Mouse (Mus musculus) stomach, embryonic 15.5 days (tissue): ENCODE data around the gene Mtmr3. TPM values are rescaled to one million over a fixed set of nuclear protein-coding genes. Genes with fewer than 3 reads are reported as not detected.

Source experiments
- ATAC-seq: fragments of 200-750 bp; cut with Nextera tagmentation; 2 replicates; pipeline ENCODE4 v1.8.0; 2017; ENCODE audit warnings: low read depth, moderate number of reproducible peaks, moderate TSS enrichment; ENCODE audit not compliant: insufficient read depth, low FRiP score
- H3K27ac ChIP-seq: fragments of 300-500 bp; sonication (generic); 2 replicates; pipeline ENCODE4 v1.5.1; 2015; ENCODE audit warnings: mild to moderate bottlenecking, inconsistent platforms
- H3K27me3 ChIP-seq: fragments of 300-500 bp; sonication (generic); replicated peaks from 2 replicates; pipeline ENCODE4 v1.6.1; 2015; ENCODE audit warnings: inconsistent platforms
- H3K36me3 ChIP-seq: fragments of 300-500 bp; sonication (generic); 2 replicates; pipeline ENCODE4 v1.6.1; 2015; ENCODE audit warnings: inconsistent platforms
- H3K4me1 ChIP-seq: fragments of 300-500 bp; sonication (generic); 2 replicates; pipeline ENCODE4 v1.6.1; 2015; ENCODE audit warnings: inconsistent platforms
- H3K4me2 ChIP-seq: fragments of 300-500 bp; sonication (generic); 2 replicates; pipeline ENCODE4 v1.6.1; 2015; ENCODE audit warnings: mild to moderate bottlenecking, inconsistent platforms
- H3K4me3 ChIP-seq: fragments of 300-500 bp; sonication (generic); replicated peaks from 2 replicates; pipeline ENCODE4 v1.5.1; 2015; ENCODE audit warnings: inconsistent platforms
- H3K9ac ChIP-seq: fragments of 300-500 bp; sonication (generic); 2 replicates; pipeline ENCODE4 v1.6.1; 2015; ENCODE audit warnings: inconsistent platforms
- H3K9me3 ChIP-seq: fragments of 300-500 bp; sonication (generic); 2 replicates; pipeline ENCODE4 v1.6.1; 2016; ENCODE audit warnings: inconsistent platforms
- WGBS: fragments of 180-500 bp; shearing (Covaris S2); methylation state at CpG from one replicate; pipeline ENCODE4 v1.1.7; 2015; 5-methylcytosine and 5-hydroxymethylcytosine counted together
- polyA plus RNA-seq: library from polyadenylated mRNA; unstranded; fragments of >200 nt; fragmentation: Nextera tagmentation; extraction: Ambion mirVana; gene quantifications from 2 replicates; pipeline ENCODE4 v1.2.1, GENCODE M21; 2015

Mtmr3 gene
- polyA plus RNA-seq, 1 experiment from 2014 or later = 23.8 TPM

DNA sequence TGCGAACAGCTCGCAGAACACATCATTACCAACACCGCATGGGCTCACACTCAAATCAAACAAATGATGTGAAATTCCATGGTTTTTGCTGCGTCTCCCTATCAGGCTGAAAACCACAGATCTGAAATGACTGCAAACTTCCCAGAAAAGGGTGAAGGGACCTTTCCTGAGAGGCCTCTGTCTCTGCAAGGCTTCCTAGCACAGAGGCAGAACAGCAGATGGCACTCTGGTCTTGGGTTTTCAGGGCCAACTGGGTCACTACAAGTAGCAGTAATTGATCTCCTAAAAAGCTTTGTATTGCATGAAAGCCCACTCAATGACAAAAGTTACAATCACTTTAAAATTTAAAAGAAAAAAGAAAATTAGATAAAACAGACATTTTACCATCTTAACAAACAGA lies 93.8 kb downstream of the Mtmr3 start:
- Histone ChIP-seq H3K4me2 (no peak overlapping the region), H3K9ac (no peak overlapping the region), H3K27me3 (no peaks in the 10 kb centered on the region), H3K36me3 (peaks cover 14% of the 10 kb centered on the region), H3K4me3 (no peak overlapping the region), H3K9me3 (no peaks in the 10 kb centered on the region), H3K27ac (no peak overlapping the region), H3K4me1 (no peaks in the 10 kb centered on the region)
- ATAC-seq = no peak
- WGBS = 88% methylated on average over 4 of the region's 4 CpGs

DNA sequence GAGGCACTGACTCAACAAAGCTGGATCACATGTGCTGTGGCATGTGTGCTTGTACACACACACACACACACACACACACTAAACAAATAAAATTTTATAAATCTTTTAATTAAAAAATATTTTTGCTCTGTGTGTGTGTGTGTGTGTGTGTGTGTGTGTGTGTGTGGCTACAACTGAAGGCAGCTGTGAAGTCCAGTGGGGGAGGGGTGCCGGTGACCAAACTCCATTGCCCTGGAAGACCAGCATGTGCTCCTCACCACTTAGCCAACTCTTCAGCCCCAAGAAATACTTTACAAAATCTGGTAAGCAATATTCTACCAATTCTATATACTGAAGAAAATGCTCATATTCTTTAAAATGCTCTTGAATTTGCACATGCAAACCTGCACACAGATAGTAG lies 94.4 kb downstream of the Mtmr3 start:
- no peak overlapping the region for H3K27ac ChIP-seq
- ATAC-seq = no peak
- WGBS = 100% methylated on average over 1 of the region's 1 CpGs

DNA sequence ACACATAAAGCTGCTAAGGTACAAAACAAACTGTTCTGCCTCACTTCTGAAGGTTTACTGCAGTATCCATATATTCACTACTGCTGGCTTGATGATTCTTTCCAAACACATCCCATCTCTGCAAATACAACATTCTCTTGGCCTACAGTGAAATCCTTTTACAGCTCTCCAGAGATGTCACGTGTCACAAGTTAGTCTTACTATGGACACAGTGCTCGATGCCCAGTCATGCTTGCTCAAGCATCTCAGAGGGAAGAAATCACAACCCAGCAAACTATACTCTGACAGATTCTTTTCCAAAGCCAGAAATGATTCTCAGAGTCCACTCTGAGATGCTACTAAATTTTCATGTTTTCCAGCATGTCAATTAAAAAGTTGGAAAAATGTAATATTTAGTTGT lies 95.2 kb downstream of the Mtmr3 start:
- H3K9ac ChIP-seq = no peak overlapping the region
- no peaks in the 10 kb centered on the region for H3K9me3 ChIP-seq
- peaks cover 9% of the 10 kb centered on the region for H3K36me3 ChIP-seq
- WGBS = 90% methylated on average over 2 of the region's 2 CpGs
- H3K27me3 ChIP-seq = no peaks in the 10 kb centered on the region
- no peak overlapping the region for H3K4me2 ChIP-seq
- no peak overlapping the region for H3K27ac ChIP-seq
- H3K4me3 ChIP-seq = no peak overlapping the region
- H3K4me1 ChIP-seq = no peaks in the 10 kb centered on the region
- ATAC-seq = no peak

More for the DNA sequence above, 94.4 kb downstream of the Mtmr3 start:
- H3K4me2 ChIP-seq = no peak overlapping the region
- no peak overlapping the region for H3K4me3 ChIP-seq
- no peak overlapping the region for H3K9ac ChIP-seq
- peaks cover 10% of the 10 kb centered on the region for H3K36me3 ChIP-seq
- H3K27me3 ChIP-seq = no peaks in the 10 kb centered on the region
- no peaks in the 10 kb centered on the region for H3K4me1 ChIP-seq
- no peaks in the 10 kb centered on the region for H3K9me3 ChIP-seq

DNA sequence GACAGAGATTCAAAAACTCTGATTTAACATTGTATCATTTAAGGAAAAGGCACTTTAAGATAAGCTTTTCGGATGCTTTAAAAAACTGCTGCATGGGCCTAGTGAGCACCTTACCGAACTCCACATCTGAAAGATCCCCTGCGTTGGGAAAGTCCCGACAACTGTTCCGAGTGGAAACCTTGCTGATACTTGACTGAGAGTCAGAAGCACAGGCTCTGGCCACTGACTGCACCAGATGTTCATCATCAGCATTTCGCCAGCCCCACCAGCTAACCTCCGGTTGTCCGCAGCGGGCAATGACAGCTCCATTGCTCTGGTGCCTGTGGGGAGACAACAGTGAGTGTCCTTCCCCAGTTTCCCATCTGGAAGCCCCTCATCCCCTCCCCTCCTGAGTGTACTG lies 95.9 kb downstream of the Mtmr3 start:
- no peak overlapping the region for H3K9ac ChIP-seq
- WGBS = 79% methylated on average over 9 of the region's 9 CpGs
- H3K4me2 ChIP-seq = no peak overlapping the region
- no peaks in the 10 kb centered on the region for H3K9me3 ChIP-seq
- H3K27me3 ChIP-seq = no peaks in the 10 kb centered on the region
- H3K36me3 ChIP-seq = peaks cover 9% of the 10 kb centered on the region
- no peak overlapping the region for H3K4me3 ChIP-seq
- no peaks in the 10 kb centered on the region for H3K4me1 ChIP-seq
- no peak overlapping the region for H3K27ac ChIP-seq
- no peak for ATAC-seq

DNA sequence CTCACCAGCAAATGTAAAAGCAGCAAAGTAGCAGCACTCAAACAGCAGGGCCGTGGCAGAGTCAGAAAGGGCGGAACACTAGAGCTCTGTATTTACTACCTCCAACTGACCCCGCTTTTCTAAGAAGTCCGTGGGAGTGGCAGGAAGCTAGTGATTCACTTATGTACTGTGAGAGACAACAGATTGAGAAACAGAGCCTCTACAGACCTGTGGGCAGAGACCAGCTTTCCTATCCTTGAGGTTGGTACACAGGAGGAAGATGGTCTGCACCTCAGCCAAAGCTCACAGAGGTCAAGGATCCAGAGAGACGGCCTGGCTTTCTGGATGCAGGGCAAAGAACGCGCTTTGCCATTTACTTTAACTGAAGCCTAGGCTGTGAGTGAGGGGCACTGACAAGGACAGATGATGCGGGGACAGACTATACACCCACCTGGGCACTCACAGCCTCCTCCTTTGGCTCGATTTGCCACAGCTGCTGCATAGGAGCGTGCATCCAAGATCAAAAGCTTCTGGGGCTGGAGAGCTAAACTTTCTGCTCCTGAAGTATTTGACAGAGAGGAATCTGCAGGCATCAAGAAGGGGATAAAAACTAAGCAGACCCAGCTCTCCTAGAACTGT lies 97.1 kb downstream of the Mtmr3 start:
- Histone ChIP-seq H3K27ac (no peak overlapping the region), H3K9me3 (no peaks in the 10 kb centered on the region), H3K27me3 (no peaks in the 10 kb centered on the region), H3K4me3 (no peak overlapping the region), H3K9ac (no peak overlapping the region), H3K4me1 (no peaks in the 10 kb centered on the region), H3K36me3 (peaks cover 6% of the 10 kb centered on the region), H3K4me2 (no peak overlapping the region)
- ATAC-seq = no peak
- WGBS = 63% methylated on average over 10 of the region's 10 CpGs

DNA sequence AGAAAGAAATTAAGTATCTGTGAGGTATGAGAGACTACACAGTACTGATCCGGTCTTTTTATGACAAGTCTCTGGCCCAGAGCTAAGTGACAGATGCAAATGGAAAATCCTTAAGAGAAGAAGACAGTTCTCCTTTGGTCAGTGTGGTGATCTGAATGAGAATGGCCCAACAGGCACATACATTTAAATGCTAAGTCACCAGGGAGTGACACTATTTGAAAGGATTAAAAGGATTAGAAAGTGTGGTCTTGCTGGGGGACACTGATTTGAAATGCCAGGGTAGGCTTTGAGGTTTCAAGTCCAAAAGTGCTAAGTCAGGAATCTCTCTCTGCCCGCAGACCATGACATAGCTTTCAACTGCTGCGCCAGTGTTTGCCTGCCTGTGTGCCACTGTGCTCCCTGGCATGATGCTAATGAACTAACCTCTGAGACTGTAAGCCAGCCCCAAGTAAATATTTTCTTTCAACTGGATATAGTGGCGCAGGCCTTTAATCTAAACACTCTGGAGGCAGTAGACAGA lies 99.6 kb downstream of the Mtmr3 start:
- no peaks in the 10 kb centered on the region for H3K4me1 ChIP-seq
- no peak overlapping the region for H3K4me2 ChIP-seq
- no peak overlapping the region for H3K27ac ChIP-seq
- H3K9me3 ChIP-seq = no peaks in the 10 kb centered on the region
- H3K27me3 ChIP-seq = no peaks in the 10 kb centered on the region
- no peak overlapping the region for H3K9ac ChIP-seq
- H3K4me3 ChIP-seq = no peak overlapping the region
- WGBS = 76% methylated on average over 4 of the region's 4 CpGs
- H3K36me3 ChIP-seq = peaks cover 22% of the 10 kb centered on the region
- no peak for ATAC-seq

DNA sequence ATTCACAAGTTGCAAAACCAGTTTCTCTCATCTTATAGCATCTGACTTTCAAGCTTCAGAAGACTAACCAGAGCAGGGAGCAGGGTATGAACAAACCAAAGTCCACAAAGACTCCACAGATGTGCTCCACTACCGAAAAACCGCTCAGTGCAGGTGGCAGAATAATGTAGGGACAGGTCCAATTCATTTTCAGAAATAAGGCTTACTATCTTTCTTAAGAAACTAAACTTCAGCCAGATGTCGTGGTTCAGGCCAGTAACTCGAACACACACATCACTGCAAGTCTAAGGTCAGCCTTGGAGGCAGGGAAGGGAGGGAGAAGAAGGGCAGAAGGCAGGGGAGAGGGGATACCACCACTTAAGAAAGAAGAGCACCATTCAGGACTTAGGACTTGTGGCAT lies 105.5 kb downstream of the Mtmr3 start:
- ATAC-seq = no peak
- Histone ChIP-seq H3K9me3 (no peaks in the 10 kb centered on the region), H3K9ac (no peak overlapping the region), H3K27ac (peak overlapping the region; percentile 21; the same call in 1 of the 2 replicates), H3K4me1 (peaks cover 12% of the 10 kb centered on the region; the same call in 1 of the 2 replicates), H3K4me3 (no peak overlapping the region), H3K4me2 (no peak overlapping the region), H3K36me3 (peaks cover 68% of the 10 kb centered on the region), H3K27me3 (no peaks in the 10 kb centered on the region)
- WGBS = 89% methylated on average over 4 of the region's 4 CpGs

DNA sequence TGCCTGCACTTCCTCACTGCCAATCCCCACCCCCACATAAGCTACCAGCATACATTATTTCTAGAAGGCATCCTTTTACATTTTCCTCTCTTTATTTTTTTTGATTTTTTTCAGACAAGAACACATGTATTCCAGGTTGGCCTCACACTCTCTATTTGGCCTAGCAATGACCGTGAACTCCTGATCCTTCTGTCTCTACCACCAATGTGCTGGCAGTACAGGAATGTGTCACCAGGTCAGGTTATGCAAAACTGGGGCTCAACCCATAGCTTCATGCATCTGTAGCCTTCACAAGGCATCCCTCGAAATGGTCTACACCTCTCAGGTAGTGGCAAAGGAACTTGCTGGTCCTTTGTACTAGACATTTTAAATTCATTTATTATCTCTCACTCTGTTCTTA lies 105.9 kb downstream of the Mtmr3 start:
- Histone ChIP-seq H3K4me1 (peaks cover 12% of the 10 kb centered on the region; the same call in 1 of the 2 replicates), H3K4me3 (no peak overlapping the region), H3K27ac (no peak overlapping the region; the same call in 1 of the 2 replicates), H3K4me2 (no peak overlapping the region), H3K9ac (no peak overlapping the region), H3K27me3 (no peaks in the 10 kb centered on the region), H3K9me3 (no peaks in the 10 kb centered on the region), H3K36me3 (peaks cover 68% of the 10 kb centered on the region)
- WGBS = 87% methylated on average over 2 of the region's 2 CpGs
- no peak for ATAC-seq

DNA sequence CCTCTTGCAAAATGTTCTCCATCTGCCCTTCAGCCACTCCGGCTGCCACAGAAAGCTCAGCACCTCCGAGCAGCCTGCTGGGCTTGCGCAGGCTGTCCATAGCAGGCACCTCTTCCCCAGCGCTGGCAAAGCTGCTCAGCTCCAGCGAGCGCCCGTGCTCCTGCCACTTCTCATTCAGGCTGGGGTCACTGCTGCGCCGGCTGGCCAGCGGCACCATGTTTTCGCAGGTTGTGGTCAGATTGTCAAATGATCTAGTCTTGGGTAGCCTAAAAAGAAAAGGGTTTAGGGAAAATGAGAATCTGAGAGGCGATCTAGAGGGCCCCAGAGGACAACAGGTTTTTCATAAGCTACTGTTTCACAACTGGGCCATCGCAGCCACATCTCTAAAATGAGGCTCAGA lies 106.3 kb downstream of the Mtmr3 start:
- Histone ChIP-seq H3K9ac (no peak overlapping the region), H3K4me3 (no peak overlapping the region), H3K27ac (no peak overlapping the region; the same call in 1 of the 2 replicates), H3K4me2 (no peak overlapping the region), H3K27me3 (no peaks in the 10 kb centered on the region), H3K9me3 (no peaks in the 10 kb centered on the region), H3K36me3 (peaks cover 70% of the 10 kb centered on the region), H3K4me1 (peaks cover 12% of the 10 kb centered on the region; the same call in 1 of the 2 replicates)
- 94% methylated on average over 13 of the region's 13 CpGs for whole genome bisulfite sequencing
- ATAC-seq = no peak

DNA sequence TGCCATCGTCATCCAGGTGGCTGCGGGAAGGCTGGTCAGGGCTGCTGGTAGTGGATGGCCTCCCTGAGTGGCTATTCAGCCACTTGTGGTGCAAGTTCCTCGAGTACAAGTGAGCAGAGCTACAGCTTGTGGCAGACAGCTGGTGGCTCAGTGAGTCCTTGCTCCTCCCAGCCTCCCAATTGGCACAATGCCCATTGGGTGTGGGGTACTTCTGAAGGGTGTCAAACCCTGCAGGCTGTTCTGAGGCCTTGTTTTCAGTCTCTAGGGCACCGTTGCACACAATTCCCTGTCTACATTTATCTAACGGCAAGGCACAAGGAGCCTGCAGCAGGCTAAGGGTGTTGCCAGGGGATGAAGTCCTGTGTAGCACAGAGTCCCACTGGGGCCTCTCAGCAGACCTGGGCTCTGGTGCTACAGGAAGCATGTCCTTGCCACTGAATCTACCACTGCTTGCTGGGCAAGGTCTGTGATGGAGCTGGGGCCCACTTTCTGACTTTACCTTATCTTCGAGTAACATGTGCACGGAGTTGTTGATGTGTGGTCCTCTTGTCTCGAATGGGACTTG lies 107.2 kb downstream of the Mtmr3 start:
- Histone ChIP-seq H3K27me3 (no peaks in the 10 kb centered on the region), H3K27ac (peak overlapping the region; percentile 3; the same call in 1 of the 2 replicates), H3K9ac (no peak overlapping the region), H3K4me1 (peaks cover 12% of the 10 kb centered on the region; the same call in 1 of the 2 replicates), H3K4me3 (no peak overlapping the region), H3K36me3 (peaks cover 75% of the 10 kb centered on the region), H3K9me3 (no peaks in the 10 kb centered on the region), H3K4me2 (no peak overlapping the region)
- peak; percentile 89; the same call in 1 of the 2 replicates for ATAC-seq
- 68% methylated on average over 8 of the region's 8 CpGs for WGBS

DNA sequence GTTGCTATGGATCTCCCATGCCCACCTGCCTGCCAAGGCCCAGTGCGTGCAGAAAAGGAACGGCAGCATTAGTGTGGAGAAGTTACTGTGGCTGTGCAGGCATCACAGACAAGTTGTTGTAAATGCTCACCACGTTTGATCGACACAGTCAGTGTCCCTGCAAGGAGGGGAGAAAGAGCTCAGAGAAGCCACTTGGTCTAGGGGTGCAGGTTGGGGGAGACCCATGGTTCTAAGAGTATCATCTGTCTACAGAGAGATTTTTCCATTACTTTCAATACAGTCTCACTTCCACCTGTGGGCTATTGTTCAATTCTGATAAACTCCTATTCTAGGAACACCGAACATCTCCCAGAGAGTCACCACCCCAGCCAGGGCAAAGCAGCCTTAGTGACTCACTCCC lies 110.1 kb downstream of the Mtmr3 start:
- H3K27ac ChIP-seq = no peak overlapping the region
- no peak overlapping the region for H3K4me3 ChIP-seq
- H3K9ac ChIP-seq = no peak overlapping the region
- 91% methylated on average over 5 of the region's 5 CpGs for WGBS
- no peaks in the 10 kb centered on the region for H3K27me3 ChIP-seq
- H3K4me1 ChIP-seq = peaks cover 12% of the 10 kb centered on the region; the same call in 1 of the 2 replicates
- peaks cover 80% of the 10 kb centered on the region for H3K36me3 ChIP-seq
- no peaks in the 10 kb centered on the region for H3K9me3 ChIP-seq
- no peak for ATAC-seq
- H3K4me2 ChIP-seq = no peak overlapping the region

DNA sequence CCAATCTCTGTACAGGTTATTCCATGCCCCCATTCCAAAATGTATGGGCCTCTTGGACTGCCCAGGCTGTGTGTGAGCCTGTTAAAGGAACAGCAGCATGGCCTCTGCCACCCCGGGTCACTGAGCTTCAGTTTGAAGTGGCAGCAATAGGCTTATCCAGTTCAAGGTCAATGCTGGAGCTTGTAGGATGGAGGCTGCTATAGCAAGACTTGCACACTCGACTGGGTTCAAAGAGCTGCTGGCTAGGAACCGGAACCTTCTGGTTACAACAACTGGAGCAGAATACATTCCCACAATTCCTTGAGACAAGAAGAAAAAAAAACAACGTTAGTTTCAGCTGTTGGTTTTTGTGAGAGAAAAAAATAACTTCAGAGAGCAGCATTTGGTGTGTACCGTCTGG lies 112.0 kb downstream of the Mtmr3 start:
- Histone ChIP-seq H3K27ac (no peak overlapping the region), H3K9me3 (no peaks in the 10 kb centered on the region), H3K36me3 (peaks cover 66% of the 10 kb centered on the region), H3K9ac (no peak overlapping the region), H3K4me1 (peaks cover 5% of the 10 kb centered on the region; the same call in 1 of the 2 replicates), H3K4me3 (no peak overlapping the region), H3K4me2 (no peak overlapping the region), H3K27me3 (no peaks in the 10 kb centered on the region)
- 84% methylated on average over 5 of the region's 5 CpGs for WGBS
- ATAC-seq = no peak
